Comparison of ENCODE assay signal across 12 mouse cellular contexts in genomic region chr6:142394669-142395068, GRCm38 (mm10). TPM values are rescaled to one million over a fixed set of nuclear protein-coding genes. Genes with fewer than 3 reads are reported as not detected.
DNase-seq lines count a peak whose midpoint lies in the region; ATAC-seq and TF ChIP-seq lines count a peak whose summit lies in the region.
"Had no signal": no experiment of that assay in that cellular context is flagged by ENCODE, and none has a peak within 500 bp of the region (broad histone marks: within the 10 kb centered on the region; RNA-seq: fewer than 3 reads in every experiment).

No protein-coding gene starts in this region.

- no peak overlapping the region for H3K4me2 ChIP-seq in midbrain, embryonic 14.5 days (ENCODE audit: low read length)
- no peak overlapping the region for H3K4me2 ChIP-seq in midbrain, postnatal 0 days (ENCODE audit: low read depth, low read length, poor library complexity, severe bottlenecking)
- no peak overlapping the region for H3K4me2 ChIP-seq in forebrain, embryonic 11.5 days (ENCODE audit: low read depth, low read length, severe bottlenecking)
- H3K4me2 ChIP-seq in intestine, embryonic 15.5 days (replicated peaks), result no peak overlapping the region

- H3K4me1 ChIP-seq in midbrain, embryonic 14.5 days (ENCODE audit: control insufficient read depth, insufficient read depth, low read length), result no peaks in the 10 kb centered on the region
- no peaks in the 10 kb centered on the region for H3K4me1 ChIP-seq in midbrain, postnatal 0 days (ENCODE audit: insufficient read depth, low read length)
- no peaks in the 10 kb centered on the region for H3K4me1 ChIP-seq in forebrain, embryonic 11.5 days (replicated peaks; ENCODE audit: control insufficient read depth, insufficient read depth, low read length)
- H3K4me1 ChIP-seq in intestine, embryonic 15.5 days (replicated peaks), result no peaks in the 10 kb centered on the region

- no peak overlapping the region for H3K9ac ChIP-seq in midbrain, embryonic 14.5 days (replicated peaks; ENCODE audit: low read length)
- H3K9ac ChIP-seq in midbrain, postnatal 0 days (replicated peaks; ENCODE audit: low read length, poor library complexity, severe bottlenecking), result no peak overlapping the region
- H3K9ac ChIP-seq in forebrain, embryonic 11.5 days (ENCODE audit: low read length), result no peak overlapping the region
- no peak overlapping the region for H3K9ac ChIP-seq in intestine, embryonic 15.5 days

- no peak for ATAC-seq in midbrain, embryonic 14.5 days (ENCODE audit: low FRiP score, low TSS enrichment)
- no peak for ATAC-seq in midbrain, postnatal 0 days (ENCODE audit: low FRiP score)
- ATAC-seq in forebrain, embryonic 11.5 days (replicated peaks; ENCODE audit: low FRiP score), result no peak
- no peak for ATAC-seq in intestine, embryonic 15.5 days

- no peaks in the 10 kb centered on the region for H3K27me3 ChIP-seq in midbrain, embryonic 14.5 days (ENCODE audit: control insufficient read depth, insufficient read depth, low read length)
- H3K27me3 ChIP-seq in midbrain, postnatal 0 days (ENCODE audit: insufficient read depth, low read length), result no peaks in the 10 kb centered on the region
- no peaks in the 10 kb centered on the region for H3K27me3 ChIP-seq in forebrain, embryonic 11.5 days (ENCODE audit: control insufficient read depth, insufficient read depth, low read length)
- no peaks in the 10 kb centered on the region for H3K27me3 ChIP-seq in intestine, embryonic 15.5 days (replicated peaks)

- H3K9me3 ChIP-seq in midbrain, embryonic 14.5 days (ENCODE audit: control insufficient read depth, low read length), result no peaks in the 10 kb centered on the region
- H3K9me3 ChIP-seq in midbrain, postnatal 0 days (ENCODE audit: low read length), result no peaks in the 10 kb centered on the region
- H3K9me3 ChIP-seq in forebrain, embryonic 11.5 days (ENCODE audit: control insufficient read depth, low read length), result no peaks in the 10 kb centered on the region
- no peaks in the 10 kb centered on the region for H3K9me3 ChIP-seq in intestine, embryonic 15.5 days

- 83% methylated on average over 5 of the region's 5 CpGs for WGBS in midbrain, embryonic 14.5 days
- WGBS in midbrain, postnatal 0 days, result 71% methylated on average over 5 of the region's 5 CpGs
- WGBS in forebrain, embryonic 11.5 days, result 87% methylated on average over 5 of the region's 5 CpGs
- 91% methylated on average over 5 of the region's 5 CpGs for WGBS in intestine, embryonic 15.5 days

- DNase-seq in frontal cortex, postnatal 10 days (ENCODE audit: low spot score in 2 of 2), result peak; percentile 13 to 15
- DNase-seq in frontal cortex, postnatal 14 days (ENCODE audit: low spot score in 2 of 2), result no peak
- peak; percentile 13 for DNase-seq in midbrain, embryonic 14.5 days
- no peak for DNase-seq in midbrain, postnatal 0 days (ENCODE audit: low spot score)
- peak; percentile 12 to 15 for DNase-seq in frontal cortex, postnatal 36 days (ENCODE audit: low spot score in 2 of 2)
- peak; percentile 19 for DNase-seq in right cerebral cortex, postnatal 14 days
- no peak for DNase-seq in forebrain, embryonic 11.5 days (ENCODE audit: low spot score)
- DNase-seq: kidney, adult 18-20 months had no signal

- no peak overlapping the region for H3K27ac ChIP-seq in midbrain, embryonic 14.5 days (replicated peaks; ENCODE audit: low read depth, low read length)
- H3K27ac ChIP-seq in midbrain, postnatal 0 days (ENCODE audit: low read depth, low read length), result no peak overlapping the region
- no peak overlapping the region for H3K27ac ChIP-seq in forebrain, embryonic 11.5 days (ENCODE audit: low read depth, low read length)
- H3K27ac ChIP-seq in intestine, embryonic 15.5 days, result no peak overlapping the region

- H3K36me3 ChIP-seq in midbrain, embryonic 14.5 days (ENCODE audit: control insufficient read depth, insufficient read depth, low read length), result peaks cover 38% of the 10 kb centered on the region
- peaks cover 23% of the 10 kb centered on the region for H3K36me3 ChIP-seq in midbrain, postnatal 0 days (ENCODE audit: insufficient read depth, low read length)
- H3K36me3 ChIP-seq in forebrain, embryonic 11.5 days (ENCODE audit: control insufficient read depth, insufficient read depth, low read length), result no peaks in the 10 kb centered on the region; the same call in 1 of the 2 replicates
- no peaks in the 10 kb centered on the region for H3K36me3 ChIP-seq in intestine, embryonic 15.5 days

- H3K4me3 ChIP-seq in midbrain, embryonic 14.5 days (replicated peaks; ENCODE audit: low read depth, low read length), result no peak overlapping the region
- H3K4me3 ChIP-seq in midbrain, postnatal 0 days (ENCODE audit: low read depth, low read length), result no peak overlapping the region
- H3K4me3 ChIP-seq in forebrain, embryonic 11.5 days (ENCODE audit: low read depth, low read length), result no peak overlapping the region
- no peak overlapping the region for H3K4me3 ChIP-seq in intestine, embryonic 15.5 days (replicated peaks)

- TF ChIP-seq CTCF in midbrain, postnatal 0 days (IDR thresholded peaks at IDR 0.05), result no peak

RNA-seq across cellular contexts. Expression of gene Golt1b, which starts 7.6 kb away (rescaled TPM):
- polyA plus RNA-seq in midbrain, embryonic 14.5 days (2014; fragmentation: Nextera tagmentation; extraction: Ambion mirVana), result 92.3 and 108 TPM in 2 replicates
- 46.3 and 52.9 TPM in 2 replicates for total RNA-seq in midbrain, postnatal 0 days (2014; rRNA removed)
- polyA plus RNA-seq in midbrain, postnatal 0 days (2015; fragmentation: Nextera tagmentation; extraction: Ambion mirVana), result 72.7 and 74.6 TPM in 2 replicates
- polyA plus RNA-seq in forebrain, embryonic 11.5 days (2014; fragmentation: Nextera tagmentation; extraction: Ambion mirVana), result 104 TPM in 2 replicates
- 67.4 and 81.8 TPM in 2 replicates for polyA plus RNA-seq in intestine, embryonic 15.5 days (2015; fragmentation: Nextera tagmentation; extraction: Ambion mirVana)

RNA-seq across cellular contexts. Expression of gene Recql, which starts 7.8 kb away (rescaled TPM):
- 28.6 and 35.7 TPM in 2 replicates for polyA plus RNA-seq in midbrain, embryonic 14.5 days (2014; fragmentation: Nextera tagmentation; extraction: Ambion mirVana)
- 12.8 and 16.8 TPM in 2 replicates for total RNA-seq in midbrain, postnatal 0 days (2014; rRNA removed)
- polyA plus RNA-seq in midbrain, postnatal 0 days (2015; fragmentation: Nextera tagmentation; extraction: Ambion mirVana), result 16.2 and 18.7 TPM in 2 replicates
- polyA plus RNA-seq in forebrain, embryonic 11.5 days (2014; fragmentation: Nextera tagmentation; extraction: Ambion mirVana), result 44.7 and 48.3 TPM in 2 replicates
- 17.5 and 23.2 TPM in 2 replicates for polyA plus RNA-seq in intestine, embryonic 15.5 days (2015; fragmentation: Nextera tagmentation; extraction: Ambion mirVana)

RNA-seq across cellular contexts. Expression of gene Spx, which starts 18.6 kb away (rescaled TPM):
- 9.8 and 10.0 TPM in 2 replicates for polyA plus RNA-seq in midbrain, embryonic 14.5 days (2014; fragmentation: Nextera tagmentation; extraction: Ambion mirVana)
- total RNA-seq in midbrain, postnatal 0 days (2014; rRNA removed), result 2.2 and 7.0 TPM in 2 replicates
- polyA plus RNA-seq in midbrain, postnatal 0 days (2015; fragmentation: Nextera tagmentation; extraction: Ambion mirVana), result 5.5 and 7.7 TPM in 2 replicates
- polyA plus RNA-seq in forebrain, embryonic 11.5 days (2014; fragmentation: Nextera tagmentation; extraction: Ambion mirVana), result 0.87 and 1.3 TPM in 2 replicates
- polyA plus RNA-seq in intestine, embryonic 15.5 days (2015; fragmentation: Nextera tagmentation; extraction: Ambion mirVana), result 0.25 and 0.27 TPM in 2 replicates
- total RNA-seq: gastrocnemius, adult 8-10 months; heart, postnatal 36 days; monocyte, adult 5-6 weeks had no signal

RNA-seq across cellular contexts. Expression of gene Pyroxd1, which starts 49.2 kb away (rescaled TPM):
- polyA plus RNA-seq in midbrain, embryonic 14.5 days (2014; fragmentation: Nextera tagmentation; extraction: Ambion mirVana), result 22.3 and 25.0 TPM in 2 replicates
- total RNA-seq in midbrain, postnatal 0 days (2014; rRNA removed), result 13.5 and 17.7 TPM in 2 replicates
- 18.2 and 20.3 TPM in 2 replicates for polyA plus RNA-seq in midbrain, postnatal 0 days (2015; fragmentation: Nextera tagmentation; extraction: Ambion mirVana)
- 19.6 and 21.4 TPM in 2 replicates for polyA plus RNA-seq in forebrain, embryonic 11.5 days (2014; fragmentation: Nextera tagmentation; extraction: Ambion mirVana)
- 14.1 and 15.8 TPM in 2 replicates for polyA plus RNA-seq in intestine, embryonic 15.5 days (2015; fragmentation: Nextera tagmentation; extraction: Ambion mirVana)

Comparison
In these comparisons a context has a peak if more than half of its experiments do, and no peak if none do; other contexts are left out.
1. DNase-seq: peak in frontal cortex, postnatal 10 days (2 of 2), midbrain, embryonic 14.5 days (single experiment), frontal cortex, postnatal 36 days (2 of 2) and right cerebral cortex, postnatal 14 days (single experiment); none in frontal cortex, postnatal 14 days (0 of 2), midbrain, postnatal 0 days (single experiment) and forebrain, embryonic 11.5 days (single experiment).